Mouse (Mus musculus) CD4-positive, CD25-positive, alpha-beta regulatory T cell, adult 4 months (primary cell): Measurements from ENCODE around the gene Hspa12b. TPM values are rescaled to one million over a fixed set of nuclear protein-coding genes. Genes with fewer than 3 reads are reported as not detected.

ENCODE experiments used
- ATAC-seq: one replicate; pipeline ENCODE4 v1.8.0; 2017
- polyA plus RNA-seq, 2 experiments: library from polyadenylated mRNA; unstranded; fragments of 100-300 nt; shearing (Covaris generic); gene quantifications; one replicate each; pipeline ENCODE4 v1.2.1; 2017

Hspa12b gene
- polyA plus RNA-seq, 2 experiments from 2014 or later, result not detected

DNA sequence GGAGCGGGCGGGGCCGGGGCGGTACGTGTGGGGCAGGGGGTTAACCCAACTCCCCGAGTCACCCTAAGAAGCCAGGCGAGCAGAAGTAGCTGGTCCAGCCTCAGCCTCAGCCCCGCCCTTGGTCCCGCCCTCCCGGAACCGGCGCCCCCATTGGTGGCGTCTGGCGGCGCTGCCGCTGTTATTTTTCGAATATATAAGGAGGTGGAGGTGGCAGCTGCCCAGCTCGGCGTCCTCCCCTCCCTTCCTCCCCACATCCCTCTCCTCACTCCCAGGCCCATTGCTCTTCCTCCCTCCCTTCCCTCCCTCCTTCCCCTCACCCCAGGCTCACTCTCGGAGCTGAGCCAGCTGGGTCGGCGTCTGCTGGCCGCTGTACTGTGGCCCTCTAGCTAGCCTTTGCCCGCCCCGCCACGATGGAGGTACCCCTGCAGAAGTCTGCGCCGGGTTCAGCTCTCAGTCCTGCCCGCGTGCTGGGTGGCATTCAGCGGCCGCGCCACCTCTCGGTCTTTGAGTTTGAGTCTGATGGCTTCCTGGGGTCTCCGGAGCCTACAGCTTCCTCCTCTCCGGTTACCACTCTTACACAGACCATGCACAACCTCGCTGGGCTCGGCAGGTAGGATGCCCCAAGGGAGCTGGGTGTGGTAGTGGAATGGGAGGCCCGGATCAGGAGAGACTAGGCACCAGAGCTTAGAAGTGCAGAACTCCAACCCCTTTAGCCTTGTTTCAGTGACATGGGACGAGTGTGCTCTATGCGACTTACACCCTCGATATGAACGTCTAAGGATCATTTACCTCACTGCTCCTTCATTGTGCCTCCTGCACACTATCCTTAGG is 59.9 kb downstream of the Hspa12b start, which contains the start of the genes Cdc25b and Spef1:
Cdc25b (plus strand) TSS at position 179 of the 831 bp plus-strand sequence.
Spef1 (minus strand) TSS at position 512 of the 831 bp plus-strand sequence.
- peak; percentile 72 for ATAC-seq

DNA sequence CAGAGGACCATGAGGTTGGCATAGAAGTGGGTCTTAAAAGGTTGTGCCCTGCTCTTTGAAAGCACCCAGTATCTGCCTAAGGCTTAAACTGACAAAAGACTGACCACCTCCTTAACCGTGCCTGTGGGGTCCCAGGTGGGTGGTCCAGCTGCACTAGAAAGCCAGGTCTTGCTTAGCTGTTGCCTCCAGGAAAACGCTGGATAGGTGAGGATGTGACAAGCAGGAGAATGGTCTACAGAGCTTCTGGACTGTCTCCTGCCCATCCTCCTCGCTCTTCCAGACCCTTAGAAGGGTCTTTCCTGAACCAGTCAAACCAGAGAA is 60.5 kb downstream of the Hspa12b start:
- ATAC-seq, result no peak

DNA sequence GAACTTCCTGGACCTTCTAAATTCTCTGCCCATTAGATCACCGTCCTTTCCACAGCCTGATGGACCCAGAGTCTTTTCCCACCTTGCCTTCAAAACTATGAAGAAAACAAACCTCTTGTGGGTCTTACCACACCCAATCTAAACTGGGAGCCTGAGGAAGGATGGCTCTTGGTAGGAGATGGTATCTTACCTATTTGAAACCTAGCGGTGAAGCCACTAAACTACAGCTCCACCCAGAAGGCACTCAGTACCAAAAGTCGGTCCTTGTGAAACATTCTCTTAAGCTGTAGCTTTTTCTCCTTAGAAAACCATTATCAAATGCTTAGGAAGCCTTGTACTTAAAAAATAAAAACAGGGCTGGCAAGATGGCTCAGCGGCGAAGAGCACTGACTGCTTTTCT is 61.2 kb downstream of the Hspa12b start:
- ATAC-seq, result peak; percentile 31

DNA sequence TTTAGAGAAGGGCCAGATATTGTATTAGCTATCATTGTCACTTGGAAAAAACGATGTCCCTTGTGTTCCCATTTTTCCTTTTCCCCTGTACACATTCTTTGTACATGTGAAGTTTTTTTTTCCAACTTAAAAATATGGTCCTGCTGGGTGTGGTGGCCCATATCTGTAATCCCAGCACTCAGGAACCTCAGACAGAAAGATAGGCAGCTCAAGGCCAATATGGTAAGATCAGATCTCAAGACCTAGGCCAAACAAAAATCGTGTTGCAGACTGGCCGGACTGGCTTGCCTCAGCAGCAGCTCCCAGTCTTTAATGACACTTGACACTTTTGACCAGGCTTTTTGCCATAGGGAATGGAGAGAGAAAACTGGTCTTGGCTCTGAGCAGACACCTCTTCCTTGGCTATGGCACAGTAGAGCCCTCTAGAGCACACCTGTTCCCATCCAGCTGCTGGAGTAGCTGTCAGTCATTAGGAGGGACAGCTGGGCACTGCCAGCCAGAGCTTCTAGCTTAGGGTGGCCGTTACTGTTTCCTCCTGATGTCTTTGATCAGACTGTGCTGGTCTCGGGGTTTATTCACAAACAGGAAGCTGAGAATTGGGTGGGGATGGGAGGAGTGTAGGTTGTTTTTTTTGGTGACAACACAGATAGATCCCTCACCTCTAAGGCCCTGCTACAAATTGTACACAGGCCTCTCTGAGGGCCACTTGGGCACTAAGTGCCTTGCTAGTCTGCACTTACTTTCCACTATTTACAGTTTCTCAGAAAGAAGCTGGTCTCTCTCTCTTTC is 62.6 kb downstream of the Hspa12b start:
- ATAC-seq, result peak; percentile 54

DNA sequence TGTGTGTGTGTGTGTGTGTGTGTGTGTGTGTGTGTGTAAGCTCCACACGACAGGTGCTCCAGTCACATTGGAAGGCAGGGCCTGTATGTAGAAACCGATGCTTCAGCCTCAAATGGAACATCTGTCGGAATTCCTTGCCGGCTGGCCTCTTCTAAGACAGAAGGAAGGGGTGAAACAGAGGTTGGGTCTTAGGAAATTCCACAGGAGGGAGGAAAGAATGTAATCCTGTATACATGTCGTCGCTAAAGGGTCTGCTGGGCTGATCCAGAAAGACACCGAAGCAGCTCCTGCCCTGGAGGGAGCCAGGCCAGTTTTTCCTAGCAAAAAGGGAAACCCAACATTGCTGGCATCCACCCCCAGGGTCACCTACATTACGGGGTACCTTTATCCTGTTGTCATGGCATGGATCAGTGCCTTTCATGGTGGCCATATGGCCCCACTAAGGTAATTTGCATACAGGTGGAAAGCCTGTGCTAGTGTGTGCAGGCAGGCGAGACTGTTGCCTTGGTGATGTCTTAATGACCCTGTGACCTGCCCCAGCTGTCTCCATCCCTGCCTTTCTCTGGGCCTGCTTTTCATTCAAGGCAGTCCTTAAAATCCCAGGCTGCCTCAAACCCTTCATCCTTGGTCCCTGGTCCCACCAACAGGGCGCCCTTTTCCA is 63.4 kb downstream of the Hspa12b start:
- ATAC-seq, result peak; percentile 6

DNA sequence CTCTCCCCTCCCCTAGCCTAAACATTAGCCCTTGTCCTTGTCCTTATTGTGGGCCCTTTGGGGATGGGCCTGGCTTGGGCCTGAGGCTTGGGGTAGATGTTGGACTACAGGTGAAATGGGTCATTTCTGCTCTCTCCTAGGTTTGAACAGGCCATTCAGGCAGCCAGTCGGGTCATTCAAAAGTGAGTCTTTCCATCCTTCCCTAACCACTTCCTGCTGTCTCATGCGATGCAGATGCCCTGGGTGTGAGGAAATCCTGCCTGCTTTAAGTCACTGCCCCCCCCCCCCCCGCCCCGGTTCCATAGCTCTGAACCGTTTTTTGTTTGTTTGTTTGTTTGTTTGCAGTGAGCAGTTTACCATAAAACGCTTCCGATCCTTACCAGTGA is 63.9 kb downstream of the Hspa12b start:
- ATAC-seq, result peak; percentile 30

Other genes with a start within 250 kb of the Hspa12b start
- gene 4930402H24Rik, start 220.9 kb upstream of the Hspa12b start, polyA plus RNA-seq, result 10 to 100 TPM; 13.0 to 13.6 TPM
- gene Atrn, start 220.8 kb upstream of the Hspa12b start, polyA plus RNA-seq, result 1 to 10 TPM; 4.0 to 8.5 TPM
- not detected for gene Gfra4, start 84.2 kb upstream of the Hspa12b start, polyA plus RNA-seq
- 1 to 10 TPM in 1 of 2 experiments, under 1 TPM in 1; 0.95 to 1.9 TPM for gene Adam33, start 63.5 kb upstream of the Hspa12b start, polyA plus RNA-seq
- not detected for gene Siglec1, start 40.5 kb upstream of the Hspa12b start, polyA plus RNA-seq
- gene Gm11037, start 6.2 kb downstream of the Hspa12b start, polyA plus RNA-seq, result not detected
- gene 1700037H04Rik, start 32.8 kb downstream of the Hspa12b start, polyA plus RNA-seq, result 10 to 100 TPM; 37.5 to 50.3 TPM
- 1 to 10 TPM; 2.1 to 2.5 TPM for gene Cenpb, start 52.8 kb downstream of the Hspa12b start, polyA plus RNA-seq
- gene Cdc25b, start 59.7 kb downstream of the Hspa12b start, polyA plus RNA-seq, result 10 to 100 TPM; 49.8 to 63.9 TPM
- under 1 TPM; 0.34 to 0.79 TPM for gene Spef1, start 60.0 kb downstream of the Hspa12b start, polyA plus RNA-seq
- 10 to 100 TPM; 23.8 to 28.5 TPM for gene Ap5s1, start 79.8 kb downstream of the Hspa12b start, polyA plus RNA-seq
- 10 to 100 TPM; 22.5 to 34.2 TPM for gene Mavs, start 106.8 kb downstream of the Hspa12b start, polyA plus RNA-seq
- 10 to 100 TPM in 1 of 2 experiments, 1 to 10 TPM in 1; 7.7 to 12.0 TPM for gene Pank2, start 135.2 kb downstream of the Hspa12b start, polyA plus RNA-seq
- gene Rnf24, start 225.6 kb downstream of the Hspa12b start, polyA plus RNA-seq, result 1 to 10 TPM in 1 of 2 experiments, under 1 TPM in 1; 0.76 to 1.5 TPM